Mouse (Mus musculus): ENCODE measurements around the gene Clmn.

DNA sequence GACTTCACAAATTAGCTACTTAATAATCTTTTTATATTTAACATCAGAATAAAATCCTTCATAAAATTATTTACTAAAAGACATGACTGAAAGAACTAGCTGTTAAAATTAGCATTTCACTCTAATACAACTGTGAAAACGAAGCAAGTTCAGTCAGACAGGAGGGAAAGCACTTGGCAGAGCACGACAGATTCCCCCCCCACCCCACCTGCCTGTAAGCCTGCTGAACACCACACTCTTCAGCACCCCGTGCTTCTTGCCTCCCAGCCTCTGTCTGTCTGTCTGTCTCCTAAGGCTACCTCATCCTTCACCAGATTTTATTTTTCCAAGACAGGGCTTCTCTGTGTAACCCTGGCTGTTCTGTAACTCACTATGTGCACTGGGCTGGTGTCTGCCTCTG is 125.9 kb downstream of the Clmn start:
- TF ChIP-seq POLR2A (IDR thresholded peaks at IDR 0.05; ENCODE audit: low read depth, low read length), result no peak
- no peak for TF ChIP-seq CTCF (conservative IDR thresholded peaks at IDR 0.05; ENCODE audit: insufficient read depth, insufficient read length, low read depth, low read length)

Measured in kidney, adult 2 months (tissue).